Mouse (Mus musculus) liver, postnatal 0 days (tissue): Measurements from ENCODE around the gene Gm21865. TPM values are rescaled to one million over a fixed set of nuclear protein-coding genes. Genes with fewer than 3 reads are reported as not detected.
"Not testable (repeated sequence)": the region's sequence is repeated elsewhere in the genome, so short reads cannot be mapped to it uniquely, and the experiment has no call there.

Experiments
- ATAC-seq: fragments of 200-750 bp; cut with Nextera tagmentation; 2 replicates; pipeline ENCODE4 v1.8.0; 2017; ENCODE audit warnings: mild to moderate bottlenecking, moderate library complexity
- DNase-seq: peaks from one replicate; pipeline ENCODE4 v3.0.0-alpha.2; 2016
- H3K27ac ChIP-seq: fragments of 300-500 bp; sonication (generic); 2 replicates; pipeline ENCODE4 v1.5.1; 2014; ENCODE audit warnings: antibody characterized with exemption, moderate library complexity, mild to moderate bottlenecking, low read depth
- H3K27me3 ChIP-seq: fragments of 300-500 bp; sonication (generic); 2 replicates; pipeline ENCODE4 v1.6.1; 2014; ENCODE audit warnings: low read length, control low read depth, mixed read lengths; ENCODE audit not compliant: insufficient read depth
- H3K36me3 ChIP-seq: fragments of 300-500 bp; sonication (generic); replicated peaks from 2 replicates; pipeline ENCODE4 v1.6.1; 2014; ENCODE audit warnings: mild to moderate bottlenecking, control low read depth, low read length, moderate library complexity, mixed read lengths; ENCODE audit not compliant: insufficient read depth
- H3K4me1 ChIP-seq: fragments of 300-500 bp; sonication (generic); 2 replicates; pipeline ENCODE4 v1.6.1; 2014; ENCODE audit warnings: antibody characterized with exemption, mild to moderate bottlenecking, control low read depth; ENCODE audit not compliant: insufficient read depth
- H3K4me2 ChIP-seq: fragments of 300-500 bp; sonication (generic); 2 replicates; pipeline ENCODE4 v1.6.1; 2014; ENCODE audit warnings: low read depth, mild to moderate bottlenecking, low read length, moderate library complexity, mixed read lengths
- H3K4me3 ChIP-seq: fragments of 300-500 bp; sonication (generic); 2 replicates; pipeline ENCODE4 v1.5.1; 2014; ENCODE audit warnings: low read depth, low read length
- H3K9ac ChIP-seq: fragments of 300-500 bp; sonication (generic); replicated peaks from 2 replicates; pipeline ENCODE4 v1.6.1; 2014; ENCODE audit warnings: mild to moderate bottlenecking, moderate library complexity
- H3K9me3 ChIP-seq: fragments of 300-500 bp; sonication (generic); 2 replicates; pipeline ENCODE4 v1.6.1; 2016; ENCODE audit warnings: mild to moderate bottlenecking, control low read depth, low read length, mixed read lengths
- WGBS: fragments of 180-500 bp; shearing (Covaris S2); extraction: QIAGEN DNeasy Blood & Tissue Kit; methylation state at CpG from one replicate; pipeline ENCODE4 v1.1.7; 2014; ENCODE audit not compliant: insufficient replicate concordance; 5-methylcytosine and 5-hydroxymethylcytosine counted together
- polyA plus RNA-seq: library from polyadenylated mRNA; unstranded; fragments of >200 nt; fragmentation: Nextera tagmentation; extraction: Ambion mirVana; gene quantifications from 2 replicates; pipeline ENCODE4 v1.2.1, GENCODE M21; 2015

Gene Gm21865
- polyA plus RNA-seq: not detected in 2 replicates

- WGBS: no CpG with 5 or more reads among the region's 7 CpGs
- H3K9ac ChIP-seq, DNase-seq: not testable (repeated sequence)
Observed at GRCm38 (mm10) chrY:40316803-40317202, at the start of gene Gm21865. Gene Gm21865, minus strand, starts transcription at chrY:40316903.

More at GRCm38 (mm10) chrY:40316803-40317202, at the start of gene Gm21865:
- not testable (repeated sequence) for H3K36me3 ChIP-seq, H3K9me3 ChIP-seq, H3K4me1 ChIP-seq, H3K4me2 ChIP-seq, H3K27ac ChIP-seq, H3K27me3 ChIP-seq, ATAC-seq, H3K4me3 ChIP-seq

Other genes starting within 250 kb of the Gm21865 start
- gene Gm21882, start 64.6 kb upstream of the Gm21865 start, polyA plus RNA-seq: not detected in 2 replicates